Mouse (Mus musculus) regulatory T cell (primary cell): ENCODE measurements at regions not wholly inside any gene's neighbourhood (a gene's known extent, or its start where the extent isn't known, plus 50 kb on each side); places are given as distances from the start of the nearest gene placed in this dataset.

ENCODE experiments used
- in situ Hi-C: fragments of 300-600 bp; cut with MboI, MseI; formaldehyde crosslinking; loops from one replicate; pipeline ENCODE4 v1.15.1; 2025; ENCODE audit warnings: high pct_unique_total_duplicates

DNA sequence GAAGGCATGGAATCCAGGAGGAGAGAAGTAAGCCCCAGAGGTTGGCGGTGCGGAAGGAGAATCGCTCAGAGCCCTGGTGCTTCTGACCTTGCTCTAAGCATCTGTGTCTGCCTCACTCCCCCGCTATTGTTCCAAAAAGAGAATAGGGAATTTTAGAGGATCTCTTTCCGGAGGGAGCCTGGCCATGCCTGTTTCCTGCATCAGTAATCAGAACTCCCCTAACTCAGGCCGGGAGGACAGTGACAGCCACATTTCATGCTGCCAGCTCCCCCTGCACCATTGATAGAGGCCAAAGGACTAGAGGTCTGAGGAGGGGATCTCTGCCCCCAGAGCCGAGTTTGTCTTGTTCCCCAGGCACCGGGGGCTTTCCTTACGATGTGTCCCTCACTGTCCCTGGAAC lies 53.0 kb upstream of the Slc22a12 start:
- in situ Hi-C loops = no loop called here
